Mouse (Mus musculus): ENCODE measurements around the gene Mcrip1. TPM values are rescaled to one million over a fixed set of nuclear protein-coding genes. Genes with fewer than 3 reads are reported as not detected.
A peak's percentile ranks its signal among the peaks of the same experiment; 100 is the strongest.
"Not testable (repeated sequence)": the region's sequence is repeated elsewhere in the genome, so short reads cannot be mapped to it uniquely, and the experiment has no call there.

The Mcrip1 gene
- total RNA-seq, 2 experiments from 2014 or later, result 3.2 to 8.1 TPM

GRCm38 (mm10) chr11:120576365-120576981 is 26.9 kb upstream of the Mcrip1 start:
- no peak for ATAC-seq (replicated peaks; ENCODE audit: low FRiP score, poor library complexity, severe bottlenecking)

DNA sequence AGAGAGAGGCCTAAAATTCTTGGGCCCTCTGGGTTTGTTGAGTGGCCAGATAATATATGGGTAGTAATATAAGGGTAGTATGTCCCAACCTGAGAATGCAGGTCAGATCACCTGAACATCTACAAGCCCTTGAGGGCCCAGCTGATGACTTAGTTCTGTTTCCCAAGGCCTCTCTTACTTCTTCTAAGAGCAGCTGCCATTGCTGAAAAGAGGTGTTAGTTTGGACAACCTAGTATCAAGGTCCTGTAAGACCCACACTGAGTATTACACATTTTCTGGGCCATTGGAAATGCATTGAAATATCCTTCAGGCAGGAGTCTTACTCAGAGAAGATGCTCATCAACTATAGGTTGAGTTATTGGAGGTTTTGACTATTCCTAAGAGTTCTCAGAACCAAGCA is 26.4 kb upstream of the Mcrip1 start:
- no peak for ATAC-seq (replicated peaks; ENCODE audit: low FRiP score, poor library complexity, severe bottlenecking)

DNA sequence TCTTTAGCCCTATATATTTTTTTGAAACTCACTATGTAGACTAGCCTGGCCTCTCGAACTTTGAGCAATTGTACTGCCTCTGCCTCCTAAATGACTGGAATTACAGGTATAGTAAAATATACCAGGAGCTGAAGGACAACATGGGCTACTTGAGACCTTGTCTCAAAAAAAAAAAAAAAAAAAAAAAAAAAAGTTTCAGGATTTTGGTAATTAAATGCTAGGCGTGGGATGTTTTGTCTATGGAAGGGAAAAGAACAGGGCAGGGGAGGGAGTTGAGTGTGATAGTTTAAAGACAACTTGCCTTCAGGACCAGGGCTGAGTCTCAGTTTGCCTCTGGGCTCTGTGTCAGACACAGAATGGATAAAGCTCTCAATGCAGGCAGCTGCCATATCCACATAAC is 25.5 kb upstream of the Mcrip1 start:
- ATAC-seq (replicated peaks; ENCODE audit: low FRiP score, poor library complexity, severe bottlenecking), result no peak

GRCm38 (mm10) chr11:120574278-120574600 is 24.7 kb upstream of the Mcrip1 start:
- no peak for ATAC-seq (replicated peaks; ENCODE audit: low FRiP score, poor library complexity, severe bottlenecking)

- no peak for ATAC-seq (replicated peaks; ENCODE audit: low FRiP score, poor library complexity, severe bottlenecking)
These were observed 24.2 kb upstream of the Mcrip1 start for GRCm38 (mm10) chr11:120573585-120574277.

DNA sequence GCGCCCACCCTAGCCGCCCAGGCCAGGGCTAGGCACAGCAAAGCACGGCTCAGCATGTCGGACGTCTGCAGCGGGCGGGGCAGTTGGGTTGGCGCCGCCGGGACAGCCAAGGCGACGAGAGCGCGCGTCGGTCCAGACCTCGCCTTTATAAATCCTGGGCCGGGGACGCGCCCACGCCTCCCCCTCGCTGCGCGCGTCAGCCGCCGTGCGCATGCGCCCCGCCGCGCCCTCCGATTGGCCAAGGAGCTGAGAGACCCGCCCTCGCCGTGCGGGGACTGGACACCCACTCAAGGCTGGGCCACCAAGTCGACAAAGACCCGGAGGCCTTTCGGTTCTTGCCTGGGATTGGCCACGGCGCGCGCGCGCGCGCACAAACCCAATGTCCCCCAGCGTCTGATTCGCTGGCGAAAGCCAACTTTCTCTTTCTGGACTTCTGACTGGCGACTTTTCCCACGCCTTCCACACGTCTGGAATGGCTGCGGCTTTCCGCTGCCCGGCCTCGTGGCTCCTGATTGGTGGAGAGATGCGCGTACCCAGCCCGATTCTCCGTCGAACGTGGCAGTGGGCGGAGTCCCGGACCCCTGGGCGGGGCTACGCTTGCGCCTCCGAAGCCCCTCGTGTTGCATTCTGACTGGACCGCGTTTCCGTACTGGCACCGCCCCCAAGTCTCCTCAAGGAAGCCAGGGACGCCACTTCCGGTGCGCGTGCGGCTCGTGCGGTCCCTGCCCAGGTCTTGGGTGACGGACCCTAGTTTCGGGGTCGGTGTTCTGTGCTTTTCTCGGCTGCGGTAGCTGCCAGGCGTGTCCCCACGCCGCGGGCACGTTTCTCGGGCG is 23.4 kb upstream of the Mcrip1 start, which contains the start of gene P4hb:
TSS of gene P4hb (minus strand) at position 502 of the 833 bp plus-strand sequence.
- ATAC-seq (replicated peaks; ENCODE audit: low FRiP score, poor library complexity, severe bottlenecking), result peak; percentile 87

DNA sequence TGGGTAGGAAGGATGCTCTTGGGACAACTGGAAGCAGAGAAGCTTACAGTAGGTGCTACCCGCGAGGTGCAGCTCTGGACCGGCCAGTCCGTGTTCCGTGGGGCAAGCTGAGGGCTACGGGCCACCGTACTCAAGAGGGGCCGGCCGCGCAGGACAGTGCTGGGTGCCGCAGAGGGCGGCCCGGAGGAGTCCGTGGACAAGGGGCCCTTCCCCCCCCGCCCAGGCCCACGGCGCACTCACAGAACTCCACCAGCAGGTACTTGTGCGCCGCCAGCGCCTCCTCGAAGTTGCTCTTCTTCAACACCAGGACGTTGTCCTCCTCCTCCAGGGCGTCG is 22.9 kb upstream of the Mcrip1 start:
- ATAC-seq (replicated peaks; ENCODE audit: low FRiP score, poor library complexity, severe bottlenecking), result 0 out of 2 replicates have a peak, but pooled peaks have one; percentile 2

GRCm38 (mm10) chr11:120571754-120572416 is 22.4 kb upstream of the Mcrip1 start:
- no peak for ATAC-seq (replicated peaks; ENCODE audit: low FRiP score, poor library complexity, severe bottlenecking)

DNA sequence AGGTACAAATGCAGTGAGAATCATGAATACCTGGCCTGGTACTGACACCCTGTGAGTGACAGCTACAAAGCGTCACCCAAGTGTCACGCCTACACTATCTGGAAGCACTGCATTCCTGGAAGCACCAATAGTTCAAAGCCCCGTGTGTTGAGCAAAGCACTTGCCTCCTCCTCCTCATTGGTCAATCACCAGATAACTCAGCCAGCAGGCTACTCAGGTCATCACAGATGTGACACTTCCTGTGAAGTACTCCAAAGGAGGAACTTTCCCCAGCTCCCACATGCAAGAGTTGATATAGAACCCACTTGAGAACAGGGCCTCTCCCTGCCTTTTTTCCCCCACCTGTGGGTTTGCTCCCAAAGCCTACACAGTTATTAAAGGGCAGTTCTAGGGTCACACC is 21.6 kb upstream of the Mcrip1 start:
- ATAC-seq (replicated peaks; ENCODE audit: low FRiP score, poor library complexity, severe bottlenecking), result no peak

DNA sequence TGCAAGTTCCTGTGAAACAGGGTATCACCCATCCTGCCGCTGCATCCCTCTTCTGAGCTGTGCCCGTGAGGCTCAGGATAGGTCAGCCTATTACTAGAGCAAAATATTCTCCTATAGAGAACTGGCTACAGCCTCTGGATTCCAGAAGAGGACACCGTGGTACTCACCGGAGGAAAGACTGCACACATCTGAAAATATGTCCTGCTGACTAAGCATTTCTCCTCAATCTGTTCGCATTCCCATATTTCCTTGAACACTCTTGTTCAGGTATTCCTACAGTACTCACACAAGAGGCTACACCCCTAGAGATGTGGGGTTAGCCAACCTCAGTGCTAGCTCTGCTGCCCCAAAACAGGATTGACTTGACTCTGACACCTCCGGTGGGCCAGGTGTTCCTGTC is 18.8 kb upstream of the Mcrip1 start:
- ATAC-seq (replicated peaks; ENCODE audit: low FRiP score, poor library complexity, severe bottlenecking), result no peak

GRCm38 (mm10) chr11:120565114-120565513 is 15.6 kb upstream of the Mcrip1 start:
- ATAC-seq (replicated peaks; ENCODE audit: low FRiP score, poor library complexity, severe bottlenecking), result no peak

DNA sequence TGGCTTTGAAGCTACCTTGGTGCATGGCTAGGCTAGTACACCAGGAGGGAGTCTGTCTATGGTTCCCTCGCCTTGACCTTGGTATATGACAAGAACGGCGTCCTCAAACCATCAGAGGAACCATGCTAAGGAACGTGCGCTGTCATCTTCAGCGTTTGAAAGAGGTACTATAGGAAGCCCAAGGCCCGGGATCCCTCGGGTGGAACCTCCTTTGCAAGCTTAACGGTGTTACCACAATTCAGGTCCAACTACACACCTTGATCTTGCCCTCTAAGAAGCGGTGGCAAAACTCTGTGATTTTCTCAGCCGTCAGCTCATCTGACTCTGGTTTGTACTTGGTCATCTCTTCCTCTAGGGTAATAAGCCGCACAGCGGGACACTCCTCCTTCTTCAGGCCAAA is 13.4 kb upstream of the Mcrip1 start:
- ATAC-seq (replicated peaks; ENCODE audit: low FRiP score, poor library complexity, severe bottlenecking), result no peak

DNA sequence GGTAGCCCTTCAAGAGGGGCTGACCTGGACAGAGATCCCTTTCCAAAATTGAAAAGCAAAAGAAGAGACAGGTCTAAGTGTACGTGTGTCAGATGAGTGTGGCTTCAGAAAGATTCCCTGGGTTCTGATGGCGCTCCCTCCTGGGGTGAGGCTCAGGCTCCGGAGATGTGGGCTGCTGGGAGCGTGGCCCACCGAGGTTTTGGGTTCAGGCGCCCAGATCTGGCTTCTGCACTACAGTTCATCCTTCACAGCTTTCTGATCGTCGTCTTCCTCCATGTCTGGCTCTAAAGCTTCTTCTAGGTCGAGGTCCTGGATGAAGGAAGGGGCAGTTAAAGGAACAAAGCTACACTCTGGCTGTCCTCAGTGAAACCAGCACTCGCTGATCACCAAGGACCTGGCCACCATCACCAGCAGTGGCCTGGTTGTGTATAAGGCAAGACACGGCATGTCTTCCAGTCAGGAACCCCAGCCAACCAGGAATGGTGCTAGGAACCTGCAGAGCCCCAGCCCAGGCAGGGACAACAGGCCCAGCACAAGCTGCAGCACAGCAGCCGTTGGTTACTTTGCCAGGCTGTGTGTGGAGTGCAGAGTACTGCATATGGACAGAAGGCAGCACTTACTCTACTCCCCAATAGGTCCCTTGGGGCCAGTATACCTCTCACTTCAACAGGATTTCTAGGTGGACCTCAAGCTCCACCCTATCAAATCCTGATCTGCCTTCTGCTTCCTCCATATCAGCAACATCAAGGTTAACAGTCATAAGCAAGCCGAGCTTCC is 11.6 kb upstream of the Mcrip1 start:
- peak; percentile 14; the same call in 1 of the 2 replicates for ATAC-seq (replicated peaks; ENCODE audit: low FRiP score, poor library complexity, severe bottlenecking)

DNA sequence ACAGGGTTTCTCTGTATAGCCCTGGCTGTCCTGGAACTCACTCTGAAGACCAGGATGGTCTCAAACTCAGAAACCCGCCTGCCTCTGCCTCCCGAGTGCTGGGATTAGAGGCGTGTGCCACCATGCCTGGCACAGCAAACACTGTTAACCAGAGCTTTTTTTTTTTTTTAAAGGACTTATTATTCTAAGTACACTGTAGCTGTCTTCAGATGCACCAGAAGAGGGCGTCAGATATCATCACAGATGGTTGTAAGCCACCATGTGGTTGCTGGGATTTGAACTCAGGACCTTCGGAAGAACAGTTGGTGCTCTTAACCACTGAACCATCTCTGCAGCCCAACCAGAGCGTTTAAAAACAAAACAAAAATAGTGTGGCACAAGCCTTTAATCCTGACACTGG is 9.3 kb upstream of the Mcrip1 start:
- not testable (repeated sequence) for ATAC-seq (replicated peaks; ENCODE audit: low FRiP score, poor library complexity, severe bottlenecking)

GRCm38 (mm10) chr11:120555260-120555659 is 5.7 kb upstream of the Mcrip1 start:
- ATAC-seq (replicated peaks; ENCODE audit: low FRiP score, poor library complexity, severe bottlenecking), result no peak

GRCm38 (mm10) chr11:120554834-120555233 is 5.3 kb upstream of the Mcrip1 start:
- ATAC-seq (replicated peaks; ENCODE audit: low FRiP score, poor library complexity, severe bottlenecking), result no peak

DNA sequence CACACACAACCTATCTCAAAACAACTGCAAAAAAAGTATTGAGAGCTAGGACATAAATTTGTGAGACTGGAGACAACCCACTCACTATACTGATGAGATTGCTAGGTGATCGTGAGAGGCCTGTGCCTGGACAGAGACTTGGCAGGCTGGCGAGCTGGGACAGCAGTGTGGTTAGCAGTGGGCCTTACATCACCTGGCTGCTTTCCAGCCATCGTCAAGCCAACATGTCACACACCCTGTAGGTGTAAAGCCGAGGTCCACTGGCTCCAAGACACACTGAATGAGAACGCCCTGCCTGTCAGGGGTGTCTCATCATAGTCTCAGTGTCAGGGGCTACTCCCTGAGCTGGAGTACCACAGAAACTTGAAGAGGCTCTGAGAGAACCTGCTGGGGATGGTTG is 3.2 kb upstream of the Mcrip1 start:
- no peak for ATAC-seq (replicated peaks; ENCODE audit: low FRiP score, poor library complexity, severe bottlenecking)

DNA sequence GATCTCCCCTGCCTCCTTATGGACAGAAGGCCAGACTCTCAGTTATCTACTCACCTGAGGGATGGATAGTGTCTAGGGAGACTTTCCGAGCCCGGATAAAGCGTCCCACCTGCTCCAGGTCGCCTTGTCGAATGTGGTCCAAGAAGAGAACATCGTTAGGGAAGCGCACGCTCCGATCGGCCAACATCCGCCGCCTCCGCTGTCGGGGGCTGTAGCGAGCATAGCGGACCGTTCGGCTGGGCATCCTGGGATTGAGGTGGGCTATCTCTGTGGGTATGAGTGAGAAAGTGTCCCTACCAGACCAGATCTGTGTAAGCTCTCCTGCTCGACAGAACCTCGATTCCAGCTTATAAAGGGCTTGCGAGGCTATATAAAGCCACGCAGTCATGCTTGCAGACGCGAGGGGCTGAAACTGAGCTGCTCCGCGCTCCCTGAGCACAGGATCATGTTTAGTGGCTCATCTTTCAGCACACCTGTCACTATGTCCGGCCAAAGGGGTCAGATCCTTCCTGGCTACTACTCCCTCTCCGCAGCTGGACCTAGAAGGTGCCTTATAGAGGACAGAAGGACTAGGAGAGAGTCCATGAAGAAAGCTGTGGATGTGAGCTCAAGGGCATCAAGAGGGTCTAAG is 1.4 kb upstream of the Mcrip1 start, which contains the start of gene Ppp1r27:
TSS of gene Ppp1r27 (minus strand) at position 323 of the 631 bp plus-strand sequence.
- no peak for ATAC-seq (replicated peaks; ENCODE audit: low FRiP score, poor library complexity, severe bottlenecking)
